Mouse (Mus musculus) small intestine, adult 2 months (tissue): ENCODE data around the gene Tmem203.

Source experiments
- CTCF ChIP-seq: fragments of 200-500 bp; IDR thresholded peaks from 2 replicates; pipeline ENCODE4 v1.5.1; 2012; ENCODE audit warnings: low read depth, mild to moderate bottlenecking, control low read depth, inconsistent platforms, low read length, moderate library complexity, mixed read lengths; ENCODE audit not compliant: insufficient replicate concordance, insufficient read length; ENCODE audit errors: extremely low read depth
- POLR2A ChIP-seq: fragments of 200-500 bp; IDR thresholded peaks from 2 replicates; pipeline ENCODE4 v1.6.1; 2012; ENCODE audit warnings: low read depth, mild to moderate bottlenecking, control low read depth, inconsistent platforms, low read length, moderate library complexity

- TF ChIP-seq CTCF, result no peak
- TF ChIP-seq POLR2A, result no peak
These were observed 44.6 kb upstream of the Tmem203 start for GRCm38 (mm10) chr2:25210686-25211085.
